In the genomic region with DNA sequence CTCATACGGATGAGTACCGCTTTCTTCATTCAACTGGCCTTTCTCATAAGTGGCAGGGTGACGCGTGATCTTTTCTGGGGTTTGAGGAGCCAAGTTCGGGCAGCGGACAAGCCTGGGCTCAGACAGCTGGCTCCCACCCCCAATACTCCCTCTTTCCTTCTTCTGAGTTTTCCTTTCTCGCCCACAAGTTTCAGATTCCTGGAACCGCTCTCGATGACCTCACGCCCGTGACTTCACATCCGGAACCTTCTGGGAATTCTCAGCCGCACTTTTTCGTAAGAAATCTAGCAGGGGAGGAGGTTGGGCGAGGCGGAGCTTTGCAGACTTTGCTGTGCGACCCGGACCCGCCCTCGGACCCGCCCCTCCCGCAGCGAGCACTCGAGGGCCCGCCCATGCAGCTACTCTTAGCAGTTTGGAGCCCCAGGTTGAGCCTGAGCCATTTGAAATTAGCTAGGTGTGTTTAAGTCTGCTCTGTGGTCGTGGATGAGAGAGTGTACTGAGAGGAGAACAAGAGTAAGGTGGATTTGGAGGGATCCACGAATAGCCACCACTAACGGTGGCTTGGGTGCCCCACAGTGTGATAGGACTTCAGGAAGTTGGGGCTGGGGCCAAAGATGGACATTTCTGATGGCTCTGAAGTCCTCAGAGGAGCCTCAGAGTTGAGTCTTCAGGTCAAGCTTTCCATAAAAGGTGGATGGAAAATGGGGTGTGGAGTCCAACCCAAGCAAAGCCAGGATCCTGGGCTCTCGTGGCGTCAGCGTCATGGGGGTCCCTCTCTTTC, we compare ENCODE assay signal across 8 mouse cellular contexts. TPM values are rescaled to one million over a fixed set of nuclear protein-coding genes. Genes with fewer than 3 reads are reported as not detected.
DNase-seq lines count a peak whose midpoint lies in the region; ATAC-seq and TF ChIP-seq lines count a peak whose summit lies in the region.

No protein-coding gene starts in this region.

- H3K27ac ChIP-seq in embryonic facial prominence, embryonic 15.5 days (replicated peaks): peak overlapping the region; percentile 75
- H3K27ac ChIP-seq in heart, embryonic 13.5 days (replicated peaks): peak overlapping the region; percentile 83
- peak overlapping the region; percentile 88 for H3K27ac ChIP-seq in kidney, embryonic 15.5 days
- peak overlapping the region; percentile 92 for H3K27ac ChIP-seq in lung, embryonic 14.5 days (ENCODE audit: low read depth)

- peak; percentile 78 for DNase-seq in 416B (ENCODE audit: low read depth)
- DNase-seq in lung, embryonic 14.5 days: peak; percentile 98
- DNase-seq in thymus, adult 18-20 months: peak; percentile 74 to 76

- H3K4me3 ChIP-seq in embryonic facial prominence, embryonic 15.5 days (replicated peaks): peak overlapping the region; percentile 47
- H3K4me3 ChIP-seq in heart, embryonic 13.5 days: peak overlapping the region; percentile 53
- peak overlapping the region; percentile 47 for H3K4me3 ChIP-seq in kidney, embryonic 15.5 days (replicated peaks)
- peak overlapping the region; percentile 38 for H3K4me3 ChIP-seq in lung, embryonic 14.5 days (ENCODE audit: low read depth, low read length)

- ATAC-seq in activated CD4-positive, CD25-positive, alpha-beta regulatory T cell, adult 4 months: peak; percentile 84
- peak; percentile 89 for ATAC-seq in embryonic facial prominence, embryonic 15.5 days (ENCODE audit: insufficient number of reproducible peaks, low FRiP score, low TSS enrichment, low read depth)
- peak; percentile 88 for ATAC-seq in heart, embryonic 13.5 days (ENCODE audit: extremely low read depth, insufficient number of reproducible peaks, low FRiP score, low TSS enrichment)
- ATAC-seq in kidney, embryonic 15.5 days (replicated peaks; ENCODE audit: low FRiP score): peak; percentile 95
- ATAC-seq in lung, embryonic 14.5 days (ENCODE audit: insufficient read depth): peak; percentile 94
- peak; percentile 81 for ATAC-seq in neutrophil, adult 5-6 weeks (ENCODE audit: extremely low read depth, insufficient number of reproducible peaks, low FRiP score, poor library complexity, severe bottlenecking)

- H3K36me3 ChIP-seq in embryonic facial prominence, embryonic 15.5 days: no peaks in the 10 kb centered on the region
- no peaks in the 10 kb centered on the region for H3K36me3 ChIP-seq in heart, embryonic 13.5 days
- no peaks in the 10 kb centered on the region for H3K36me3 ChIP-seq in kidney, embryonic 15.5 days
- H3K36me3 ChIP-seq in lung, embryonic 14.5 days (ENCODE audit: insufficient read depth): no peaks in the 10 kb centered on the region

- H3K9me3 ChIP-seq in embryonic facial prominence, embryonic 15.5 days (replicated peaks): no peaks in the 10 kb centered on the region
- no peaks in the 10 kb centered on the region for H3K9me3 ChIP-seq in heart, embryonic 13.5 days
- H3K9me3 ChIP-seq in kidney, embryonic 15.5 days (replicated peaks): no peaks in the 10 kb centered on the region
- H3K9me3 ChIP-seq in lung, embryonic 14.5 days (ENCODE audit: low read depth, low read length): no peaks in the 10 kb centered on the region

- H3K27me3 ChIP-seq in embryonic facial prominence, embryonic 15.5 days: no peaks in the 10 kb centered on the region
- H3K27me3 ChIP-seq in heart, embryonic 13.5 days (replicated peaks): no peaks in the 10 kb centered on the region
- no peaks in the 10 kb centered on the region for H3K27me3 ChIP-seq in kidney, embryonic 15.5 days
- H3K27me3 ChIP-seq in lung, embryonic 14.5 days (ENCODE audit: insufficient read depth, low read length): no peaks in the 10 kb centered on the region

- 10% methylated on average over 31 of the region's 31 CpGs for WGBS in embryonic facial prominence, embryonic 15.5 days
- WGBS in heart, embryonic 13.5 days: 9% methylated on average over 31 of the region's 31 CpGs
- 8% methylated on average over 31 of the region's 31 CpGs for WGBS in kidney, embryonic 15.5 days
- 7% methylated on average over 31 of the region's 31 CpGs for WGBS in lung, embryonic 14.5 days

- H3K4me1 ChIP-seq in embryonic facial prominence, embryonic 15.5 days: peaks cover 13% of the 10 kb centered on the region; the same call in 1 of the 2 replicates
- peaks cover 26% of the 10 kb centered on the region for H3K4me1 ChIP-seq in heart, embryonic 13.5 days
- H3K4me1 ChIP-seq in kidney, embryonic 15.5 days: peaks cover 17% of the 10 kb centered on the region
- H3K4me1 ChIP-seq in lung, embryonic 14.5 days (ENCODE audit: insufficient read depth): peaks cover 9% of the 10 kb centered on the region

- TF ChIP-seq CTCF in lung, embryonic 14.5 days (IDR thresholded peaks at IDR 0.05; ENCODE audit: low read depth): no peak

- peak overlapping the region; percentile 35 for H3K9ac ChIP-seq in embryonic facial prominence, embryonic 15.5 days
- peak overlapping the region; percentile 78 for H3K9ac ChIP-seq in heart, embryonic 13.5 days
- peak overlapping the region; percentile 57 for H3K9ac ChIP-seq in kidney, embryonic 15.5 days
- peak overlapping the region; percentile 58 for H3K9ac ChIP-seq in lung, embryonic 14.5 days

- H3K4me2 ChIP-seq in embryonic facial prominence, embryonic 15.5 days (replicated peaks): peak overlapping the region; percentile 68
- peak overlapping the region; percentile 72 for H3K4me2 ChIP-seq in heart, embryonic 13.5 days
- H3K4me2 ChIP-seq in kidney, embryonic 15.5 days: peak overlapping the region; percentile 74
- H3K4me2 ChIP-seq in lung, embryonic 14.5 days: peak overlapping the region; percentile 79

RNA-seq across cellular contexts. Expression of gene Csrnp1, which starts 17.7 kb away (rescaled TPM):
- 10 to 100 TPM; 29.0 to 41.9 TPM for polyA plus RNA-seq in activated CD4-positive, CD25-positive, alpha-beta regulatory T cell, adult 4 months (2017; shearing (Covaris generic))
- 5.7 and 6.7 TPM in 2 replicates for polyA plus RNA-seq in embryonic facial prominence, embryonic 15.5 days (2015; fragmentation: Nextera tagmentation; extraction: Ambion mirVana)
- polyA plus RNA-seq in heart, embryonic 13.5 days (2015; fragmentation: Nextera tagmentation; extraction: Ambion mirVana): 5.7 and 6.8 TPM in 2 replicates
- 5.6 and 7.1 TPM in 2 replicates for polyA plus RNA-seq in kidney, embryonic 15.5 days (2015; fragmentation: Nextera tagmentation; extraction: Ambion mirVana)
- polyA plus RNA-seq in lung, embryonic 14.5 days (2014; fragmentation: Nextera tagmentation; extraction: Ambion mirVana): 2.2 and 2.7 TPM in 2 replicates
- total RNA-seq in neutrophil, adult 5-6 weeks (2017): 105 and 114 TPM in 2 replicates

RNA-seq across cellular contexts. Expression of gene Xirp1, which starts 21.3 kb away (rescaled TPM):
- polyA plus RNA-seq in activated CD4-positive, CD25-positive, alpha-beta regulatory T cell, adult 4 months (2017; shearing (Covaris generic)): not detected
- 2.6 and 3.6 TPM in 2 replicates for polyA plus RNA-seq in embryonic facial prominence, embryonic 15.5 days (2015; fragmentation: Nextera tagmentation; extraction: Ambion mirVana)
- 44.6 and 47.2 TPM in 2 replicates for polyA plus RNA-seq in heart, embryonic 13.5 days (2015; fragmentation: Nextera tagmentation; extraction: Ambion mirVana)
- 0.38 and 0.41 TPM in 2 replicates for polyA plus RNA-seq in kidney, embryonic 15.5 days (2015; fragmentation: Nextera tagmentation; extraction: Ambion mirVana)
- 0.07 and 0.87 TPM in 2 replicates for polyA plus RNA-seq in lung, embryonic 14.5 days (2014; fragmentation: Nextera tagmentation; extraction: Ambion mirVana)
- not detected in 2 replicates for total RNA-seq in neutrophil, adult 5-6 weeks (2017)

Comparison
In these comparisons a context has a peak if more than half of its experiments do, and no peak if none do; other contexts are left out.
1. Peak in every context shown above with its lines: DNase-seq, ATAC-seq, H3K4me3 ChIP-seq and H3K27ac ChIP-seq.